Mouse (Mus musculus) liver, embryonic 14.5 days (tissue): ENCODE results near the gene Klk1b3.

Experiments
- CTCF ChIP-seq: IDR thresholded peaks from 2 replicates; pipeline ENCODE4 v1.5.1; 2016; ENCODE audit warnings: antibody characterized with exemption, low read depth, control low read depth
- EP300 ChIP-seq: IDR thresholded peaks from 2 replicates; pipeline ENCODE4 v1.6.1; 2016; ENCODE audit warnings: antibody characterized with exemption, low read depth

GRCm38 (mm10) chr7:44225076-44225475 lies 27.1 kb downstream of the Klk1b3 start, which contains the start of gene Klk1:
- TF ChIP-seq CTCF (no peak), EP300 (no peak)
